In the genomic region with DNA sequence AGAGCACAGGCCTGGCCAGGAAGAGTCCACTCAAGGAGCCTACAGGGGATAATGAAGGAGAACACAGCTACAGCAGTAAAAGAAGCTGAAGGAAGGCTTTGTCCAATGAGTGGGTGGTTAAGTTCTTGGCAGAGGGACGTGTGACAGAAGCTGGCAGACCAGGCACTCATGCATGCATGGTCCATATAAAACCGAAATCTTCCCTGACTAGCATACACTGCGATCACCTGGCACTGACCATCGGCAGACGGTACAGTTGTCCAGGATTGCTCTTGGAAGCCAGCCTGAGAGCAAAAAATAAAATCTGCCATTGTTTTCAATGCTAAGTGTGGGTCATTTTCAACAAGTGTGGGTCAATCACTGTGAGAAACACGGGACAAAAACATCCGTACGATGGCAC, we compare ENCODE assay signal across 12 mouse cellular contexts.
DNase-seq lines count a peak whose midpoint lies in the region.
"Had no signal": no experiment of that assay in that cellular context is flagged by ENCODE, and none has a peak within 500 bp of the region (broad histone marks: within the 10 kb centered on the region; RNA-seq: fewer than 3 reads in every experiment).

No protein-coding gene starts in this region.

- peak; percentile 1 for DNase-seq in cerebellum, adult 11 months
- DNase-seq in cerebellum, adult 8-10 months: no peak
- peak; percentile 10 to 11 for DNase-seq in cerebellum, adult 18-20 months
- DNase-seq in cerebellum, postnatal 10 days: peak; percentile 53 to 54
- DNase-seq in urinary bladder, adult 18-20 months (ENCODE audit: low spot score in 2 of 2): no peak
- DNase-seq in thymus, adult 18-20 months: no peak
- no peak for DNase-seq in gastrocnemius, postnatal 36 days
- DNase-seq: adrenal gland, postnatal 14 days; forebrain, postnatal 0 days; heart, adult 2 months; heart, postnatal 36 days; kidney, adult 2 months had no signal

- intact Hi-C loops in gastrocnemius, postnatal 36 days (cut with DNase I): no loop called here

Comparison
In these comparisons a context has a peak if more than half of its experiments do, and no peak if none do; other contexts are left out.
1. DNase-seq: peak in cerebellum, adult 11 months (single experiment), cerebellum, adult 18-20 months (2 of 2) and cerebellum, postnatal 10 days (2 of 2); none in cerebellum, adult 8-10 months (single experiment), urinary bladder, adult 18-20 months (0 of 2), thymus, adult 18-20 months (0 of 2) and gastrocnemius, postnatal 36 days (0 of 2).